Mouse (Mus musculus) thymus, postnatal 36 days (tissue): ENCODE measurements around the gene Hoxc9.
A peak's percentile ranks its signal among the peaks of the same experiment; 100 is the strongest.

Source experiments
- DNase-seq, 2 experiments: peaks; one replicate each; pipeline ENCODE4 v3.0.0; 2022; ENCODE audit warnings: mixed read lengths in 2 of 2

The Hoxc9 gene

GRCm38 (mm10) chr15:102978615-102979515 lies 2.6 kb downstream of the Hoxc9 start:
- DNase-seq, result no peak

- no peak for DNase-seq
Measured at GRCm38 (mm10) chr15:102979936-102980335, 3.7 kb downstream of the Hoxc9 start.

- no peak for DNase-seq
Measured at GRCm38 (mm10) chr15:102980352-102980751, 4.1 kb downstream of the Hoxc9 start.

GRCm38 (mm10) chr15:102980912-102981311 lies 4.7 kb downstream of the Hoxc9 start:
- no peak for DNase-seq

- DNase-seq, result no peak
Measured at GRCm38 (mm10) chr15:102981379-102982288, 5.4 kb downstream of the Hoxc9 start.

- DNase-seq, result no peak
Measured at GRCm38 (mm10) chr15:102983716-102984115, 7.5 kb downstream of the Hoxc9 start.

- no peak for DNase-seq
Measured at GRCm38 (mm10) chr15:102984521-102984920, 8.3 kb downstream of the Hoxc9 start.

GRCm38 (mm10) chr15:102984925-102985324 lies 8.7 kb downstream of the Hoxc9 start:
- DNase-seq, result no peak

GRCm38 (mm10) chr15:102987124-102987833 lies 11.0 kb downstream of the Hoxc9 start:
- peak; percentile 60 to 71 for DNase-seq

- DNase-seq, result no peak
Measured at GRCm38 (mm10) chr15:102988078-102988477, 11.8 kb downstream of the Hoxc9 start.

GRCm38 (mm10) chr15:102990461-102991397 lies 14.5 kb downstream of the Hoxc9 start, which contains the start of gene Hoxc8:
Hoxc8 (plus strand) TSS chr15:102990607.
- no peak for DNase-seq

GRCm38 (mm10) chr15:102991782-102992181 lies 15.5 kb downstream of the Hoxc9 start:
- no peak for DNase-seq

- no peak for DNase-seq
Measured at GRCm38 (mm10) chr15:102992206-102992605, 16.0 kb downstream of the Hoxc9 start.

GRCm38 (mm10) chr15:102992863-102993262 lies 16.6 kb downstream of the Hoxc9 start:
- no peak for DNase-seq

- DNase-seq, result no peak
Measured at GRCm38 (mm10) chr15:102996548-102996947, 20.3 kb downstream of the Hoxc9 start.

GRCm38 (mm10) chr15:102997431-102997830 lies 21.2 kb downstream of the Hoxc9 start:
- no peak for DNase-seq

- DNase-seq, result no peak
Measured at GRCm38 (mm10) chr15:102997939-102998355, 21.7 kb downstream of the Hoxc9 start, which contains the start of gene Hoxc6. Hoxc6 (plus strand) TSS chr15:102998257.

- no peak for DNase-seq
Measured at GRCm38 (mm10) chr15:102998608-102999182, 22.5 kb downstream of the Hoxc9 start.

- peak; percentile 21 to 27 for DNase-seq
Measured at GRCm38 (mm10) chr15:102999183-102999831, 23.1 kb downstream of the Hoxc9 start.

- DNase-seq, result no peak
Measured at GRCm38 (mm10) chr15:102999955-103000354, 23.7 kb downstream of the Hoxc9 start.
